Mouse (Mus musculus) heart, embryonic 13.5 days (tissue): Measurements from ENCODE around the gene Abcf2. TPM values are rescaled to one million over a fixed set of nuclear protein-coding genes. Genes with fewer than 3 reads are reported as not detected.

Source experiments
- ATAC-seq: fragments of 200-750 bp; cut with Nextera tagmentation; 2 replicates; pipeline ENCODE4 v1.8.0; 2017; ENCODE audit warnings: moderate TSS enrichment; ENCODE audit not compliant: insufficient number of reproducible peaks, low FRiP score, low TSS enrichment; ENCODE audit errors: extremely low read depth
- H3K27ac ChIP-seq: fragments of 300-500 bp; sonication (generic); replicated peaks from 2 replicates; pipeline ENCODE4 v1.5.1; 2015; ENCODE audit warnings: moderate library complexity, mild to moderate bottlenecking, inconsistent platforms
- H3K27me3 ChIP-seq: fragments of 300-500 bp; sonication (generic); replicated peaks from 2 replicates; pipeline ENCODE4 v1.6.1; 2015; ENCODE audit warnings: mild to moderate bottlenecking, inconsistent platforms
- H3K36me3 ChIP-seq: fragments of 300-500 bp; sonication (generic); 2 replicates; pipeline ENCODE4 v1.6.1; 2015; ENCODE audit warnings: mild to moderate bottlenecking, inconsistent platforms
- H3K4me1 ChIP-seq: fragments of 300-500 bp; sonication (generic); 2 replicates; pipeline ENCODE4 v1.6.1; 2015; ENCODE audit warnings: inconsistent platforms
- H3K4me2 ChIP-seq: fragments of 300-500 bp; sonication (generic); 2 replicates; pipeline ENCODE4 v1.6.1; 2015; ENCODE audit warnings: inconsistent platforms, mild to moderate bottlenecking, moderate library complexity
- H3K4me3 ChIP-seq: fragments of 300-500 bp; sonication (generic); 2 replicates; pipeline ENCODE4 v1.5.1; 2015; ENCODE audit warnings: moderate library complexity, mild to moderate bottlenecking, inconsistent platforms
- H3K9ac ChIP-seq: fragments of 300-500 bp; sonication (generic); 2 replicates; pipeline ENCODE4 v1.6.1; 2015; ENCODE audit warnings: inconsistent platforms, mild to moderate bottlenecking, moderate library complexity
- H3K9me3 ChIP-seq: fragments of 300-500 bp; sonication (generic); 2 replicates; pipeline ENCODE4 v1.6.1; 2016; ENCODE audit warnings: inconsistent platforms
- WGBS: fragments of 180-500 bp; shearing (Covaris S2); methylation state at CpG from one replicate; pipeline ENCODE4 v1.1.7; 2015; ENCODE audit warnings: mixed read lengths; 5-methylcytosine and 5-hydroxymethylcytosine counted together
- polyA plus RNA-seq: library from polyadenylated mRNA; unstranded; fragments of >200 nt; fragmentation: Nextera tagmentation; extraction: Ambion mirVana; gene quantifications from 2 replicates; pipeline ENCODE4 v1.2.1, GENCODE M21; 2015

Abcf2 gene
- polyA plus RNA-seq: 66.7 and 70.7 TPM in 2 replicates

- Histone ChIP-seq H3K4me2 (peak within 1 kb of the TSS; percentile 92), H3K9me3 (no peaks in the 10 kb centered on the region), H3K27ac (peak within 1 kb of the TSS; percentile 79), H3K4me1 (peaks cover 17% of the 10 kb centered on the region), H3K9ac (peak within 1 kb of the TSS; percentile 93), H3K36me3 (peaks cover 35% of the 10 kb centered on the region), H3K4me3 (peak within 1 kb of the TSS; percentile 89), H3K27me3 (no peaks in the 10 kb centered on the region)
- WGBS: under 1% methylated on average over 48 of the region's 48 CpGs
- peak; percentile 90 for ATAC-seq
Measured at GRCm38 (mm10) chr5:24577183-24577929, at the start of gene Abcf2. TSS of gene Abcf2 (minus strand) at chr5:24577467.

- H3K27ac ChIP-seq: no peak overlapping the region
- peak overlapping the region; percentile 89 for H3K4me2 ChIP-seq
- ATAC-seq: no peak
- peak overlapping the region; percentile 83 for H3K9ac ChIP-seq
- peaks cover 51% of the 10 kb centered on the region for H3K27me3 ChIP-seq
- no peaks in the 10 kb centered on the region for H3K36me3 ChIP-seq
- 26% methylated on average over 4 of the region's 4 CpGs for WGBS
- H3K4me3 ChIP-seq: peak overlapping the region; percentile 62; the same call in 1 of the 2 replicates
- H3K9me3 ChIP-seq: no peaks in the 10 kb centered on the region
- peaks cover 11% of the 10 kb centered on the region for H3K4me1 ChIP-seq
Measured at GRCm38 (mm10) chr5:24624822-24625120, 47.5 kb upstream of the Abcf2 start.

- no peak for ATAC-seq
- Histone ChIP-seq H3K27ac (no peak within 1 kb of the TSS), H3K27me3 (peaks cover 51% of the 10 kb centered on the region), H3K9me3 (no peaks in the 10 kb centered on the region), H3K9ac (peak within 1 kb of the TSS; percentile 83), H3K4me3 (peak within 1 kb of the TSS; percentile 62), H3K36me3 (no peaks in the 10 kb centered on the region), H3K4me1 (peaks cover 11% of the 10 kb centered on the region), H3K4me2 (peak within 1 kb of the TSS; percentile 89)
- 3% methylated on average over 37 of the region's 37 CpGs for WGBS
Measured at GRCm38 (mm10) chr5:24623986-24624821, 46.9 kb upstream of the Abcf2 start, which contains the start of gene Smarcd3. TSS of gene Smarcd3 (minus strand) at chr5:24624411.

GRCm38 (mm10) chr5:24623041-24623985 is 46.0 kb upstream of the Abcf2 start:
- no peaks in the 10 kb centered on the region for H3K36me3 ChIP-seq
- peak overlapping the region; percentile 83 for H3K9ac ChIP-seq
- ATAC-seq: no peak
- H3K9me3 ChIP-seq: no peaks in the 10 kb centered on the region
- no peak overlapping the region for H3K27ac ChIP-seq
- H3K4me1 ChIP-seq: peaks cover 11% of the 10 kb centered on the region
- peak overlapping the region; percentile 62 for H3K4me3 ChIP-seq
- WGBS: 41% methylated on average over 8 of the region's 8 CpGs
- peak overlapping the region; percentile 89 for H3K4me2 ChIP-seq
- H3K27me3 ChIP-seq: peaks cover 58% of the 10 kb centered on the region

GRCm38 (mm10) chr5:24622386-24623040 is 45.2 kb upstream of the Abcf2 start:
- peaks cover 11% of the 10 kb centered on the region for H3K4me1 ChIP-seq
- no peak overlapping the region for H3K4me2 ChIP-seq
- 63% methylated on average over 7 of the region's 7 CpGs for WGBS
- H3K9me3 ChIP-seq: no peaks in the 10 kb centered on the region
- no peaks in the 10 kb centered on the region for H3K36me3 ChIP-seq
- H3K27me3 ChIP-seq: peaks cover 65% of the 10 kb centered on the region
- no peak for ATAC-seq
- H3K9ac ChIP-seq: no peak overlapping the region
- no peak overlapping the region for H3K27ac ChIP-seq
- H3K4me3 ChIP-seq: no peak overlapping the region

- WGBS: 66% methylated on average over 8 of the region's 8 CpGs
- peaks cover 61% of the 10 kb centered on the region for H3K27me3 ChIP-seq
- no peak overlapping the region for H3K4me2 ChIP-seq
- no peak for ATAC-seq
- H3K9me3 ChIP-seq: no peaks in the 10 kb centered on the region
- H3K27ac ChIP-seq: no peak overlapping the region
- H3K4me1 ChIP-seq: peaks cover 11% of the 10 kb centered on the region
- no peak overlapping the region for H3K4me3 ChIP-seq
- H3K9ac ChIP-seq: no peak overlapping the region
- H3K36me3 ChIP-seq: no peaks in the 10 kb centered on the region
Measured at GRCm38 (mm10) chr5:24620626-24621025, 43.4 kb upstream of the Abcf2 start.

GRCm38 (mm10) chr5:24620116-24620515 is 42.8 kb upstream of the Abcf2 start:
- 61% methylated on average over 8 of the region's 8 CpGs for WGBS
- H3K4me3 ChIP-seq: no peak overlapping the region
- H3K27me3 ChIP-seq: peaks cover 57% of the 10 kb centered on the region
- no peak overlapping the region for H3K9ac ChIP-seq
- H3K4me2 ChIP-seq: no peak overlapping the region
- no peaks in the 10 kb centered on the region for H3K36me3 ChIP-seq
- no peak overlapping the region for H3K27ac ChIP-seq
- ATAC-seq: no peak
- H3K4me1 ChIP-seq: peaks cover 11% of the 10 kb centered on the region
- H3K9me3 ChIP-seq: no peaks in the 10 kb centered on the region

GRCm38 (mm10) chr5:24618921-24619320 is 41.7 kb upstream of the Abcf2 start:
- no peak for ATAC-seq
- no peak overlapping the region for H3K9ac ChIP-seq
- H3K27ac ChIP-seq: no peak overlapping the region
- H3K4me3 ChIP-seq: no peak overlapping the region
- 78% methylated on average over 3 of the region's 3 CpGs for WGBS
- peaks cover 47% of the 10 kb centered on the region for H3K27me3 ChIP-seq
- peaks cover 2% of the 10 kb centered on the region for H3K4me1 ChIP-seq
- no peaks in the 10 kb centered on the region for H3K9me3 ChIP-seq
- H3K4me2 ChIP-seq: no peak overlapping the region
- no peaks in the 10 kb centered on the region for H3K36me3 ChIP-seq

- Histone ChIP-seq H3K9me3 (no peaks in the 10 kb centered on the region), H3K9ac (no peak overlapping the region), H3K4me3 (no peak overlapping the region), H3K27me3 (peaks cover 14% of the 10 kb centered on the region; the same call in 1 of the 2 replicates), H3K36me3 (no peaks in the 10 kb centered on the region), H3K4me1 (peaks cover 15% of the 10 kb centered on the region), H3K27ac (no peak overlapping the region), H3K4me2 (no peak overlapping the region)
- no peak for ATAC-seq
- WGBS: 47% methylated on average over 6 of the region's 6 CpGs
Measured at GRCm38 (mm10) chr5:24615097-24615496, 37.8 kb upstream of the Abcf2 start.

- H3K4me3 ChIP-seq: no peak overlapping the region
- no peak for ATAC-seq
- WGBS: 60% methylated on average over 5 of the region's 5 CpGs
- peaks cover 32% of the 10 kb centered on the region for H3K4me1 ChIP-seq
- H3K36me3 ChIP-seq: no peaks in the 10 kb centered on the region
- no peak overlapping the region for H3K4me2 ChIP-seq
- H3K9me3 ChIP-seq: no peaks in the 10 kb centered on the region
- H3K9ac ChIP-seq: no peak overlapping the region
- no peak overlapping the region for H3K27ac ChIP-seq
- no peaks in the 10 kb centered on the region for H3K27me3 ChIP-seq
Measured at GRCm38 (mm10) chr5:24612302-24612649, 35.0 kb upstream of the Abcf2 start.
